Mouse (Mus musculus) heart, embryonic 16.5 days (tissue): ENCODE measurements around the gene Cadps2. TPM values are rescaled to one million over a fixed set of nuclear protein-coding genes. Genes with fewer than 3 reads are reported as not detected.

Experiments used
- ATAC-seq: fragments of 200-750 bp; cut with Nextera tagmentation; replicated peaks from 2 replicates; pipeline ENCODE4 v1.8.0; 2017; ENCODE audit warnings: moderate number of reproducible peaks; ENCODE audit not compliant: insufficient read depth, low FRiP score; ENCODE audit errors: extremely low read depth
- H3K27ac ChIP-seq: fragments of 300-500 bp; sonication (generic); 2 replicates; pipeline ENCODE4 v1.5.1; 2014; ENCODE audit warnings: mild to moderate bottlenecking, low read length, control low read depth, moderate library complexity
- H3K27me3 ChIP-seq: fragments of 300-500 bp; sonication (generic); 2 replicates; pipeline ENCODE4 v1.6.1; 2014; ENCODE audit warnings: low read length, mixed read lengths; ENCODE audit not compliant: control insufficient read depth, insufficient read depth
- H3K36me3 ChIP-seq: fragments of 300-500 bp; sonication (generic); 2 replicates; pipeline ENCODE4 v1.6.1; 2014; ENCODE audit not compliant: control insufficient read depth, insufficient read depth
- H3K4me1 ChIP-seq: fragments of 300-500 bp; sonication (generic); 2 replicates; pipeline ENCODE4 v1.6.1; 2014; ENCODE audit warnings: low read length, mixed read lengths; ENCODE audit not compliant: control insufficient read depth, insufficient read depth
- H3K4me2 ChIP-seq: fragments of 300-500 bp; sonication (generic); 2 replicates; pipeline ENCODE4 v1.6.1; 2014; ENCODE audit warnings: low read depth, mild to moderate bottlenecking, control low read depth, low read length
- H3K4me3 ChIP-seq: fragments of 300-500 bp; sonication (generic); 2 replicates; pipeline ENCODE4 v1.5.1; 2014; ENCODE audit warnings: mild to moderate bottlenecking, control low read depth, low read length
- H3K9ac ChIP-seq: fragments of 300-500 bp; sonication (generic); 2 replicates; pipeline ENCODE4 v1.6.1; 2014; ENCODE audit warnings: low read length, control low read depth
- H3K9me3 ChIP-seq: fragments of 300-500 bp; sonication (generic); replicated peaks from 2 replicates; pipeline ENCODE4 v1.6.1; 2016; ENCODE audit warnings: low read length; ENCODE audit not compliant: control insufficient read depth
- WGBS: fragments of 180-500 bp; shearing (Covaris S2); extraction: QIAGEN DNeasy Blood & Tissue Kit; methylation state at CpG from one replicate; pipeline ENCODE4 v1.1.7; 2014; 5-methylcytosine and 5-hydroxymethylcytosine counted together
- polyA plus RNA-seq: library from polyadenylated mRNA; unstranded; fragments of >200 nt; fragmentation: Nextera tagmentation; extraction: Ambion mirVana; gene quantifications from 2 replicates; pipeline ENCODE4 v1.2.1, GENCODE M21; 2015

Gene Cadps2
- polyA plus RNA-seq, 1 experiment from 2014 or later = 1.3 TPM

- Histone ChIP-seq H3K4me3 (no peak overlapping the region), H3K27ac (no peak overlapping the region), H3K36me3 (no peaks in the 10 kb centered on the region), H3K4me2 (no peak overlapping the region), H3K4me1 (no peaks in the 10 kb centered on the region; the same call in 1 of the 2 replicates), H3K9ac (no peak overlapping the region), H3K27me3 (no peaks in the 10 kb centered on the region), H3K9me3 (no peaks in the 10 kb centered on the region)
- 0 out of 2 replicates have a peak, but pooled peaks have one; percentile 37 for ATAC-seq
- 62% methylated on average over 7 of the region's 7 CpGs for WGBS
Measured at GRCm38 (mm10) chr6:23647627-23648247, 191.5 kb downstream of the Cadps2 start.

DNA sequence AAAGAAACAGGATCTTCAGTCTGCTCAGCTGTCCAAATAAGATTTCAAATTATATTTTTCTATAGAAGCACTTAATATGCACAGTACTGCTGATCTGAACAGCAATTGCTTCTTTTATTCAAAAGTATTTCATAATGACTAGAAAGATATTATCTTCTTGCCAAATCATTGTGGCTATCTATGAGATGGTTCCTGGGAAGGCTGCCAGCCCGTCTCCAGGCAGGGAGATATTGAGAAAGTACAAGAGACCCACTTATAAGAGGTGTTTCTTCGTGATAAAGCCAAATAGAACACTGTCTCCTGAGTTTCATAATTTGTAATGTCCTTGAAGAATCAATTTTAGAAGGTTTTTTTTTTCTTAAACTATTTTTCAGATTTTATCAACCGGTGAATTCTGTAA lies 202.1 kb downstream of the Cadps2 start:
- H3K4me2 ChIP-seq = no peak overlapping the region
- H3K4me3 ChIP-seq = no peak overlapping the region
- no peaks in the 10 kb centered on the region for H3K9me3 ChIP-seq
- no peaks in the 10 kb centered on the region for H3K27me3 ChIP-seq
- no peak overlapping the region for H3K9ac ChIP-seq
- 60% methylated on average over 3 of the region's 3 CpGs for WGBS
- no peaks in the 10 kb centered on the region for H3K36me3 ChIP-seq
- no peak overlapping the region for H3K27ac ChIP-seq
- H3K4me1 ChIP-seq = no peaks in the 10 kb centered on the region
- no peak for ATAC-seq

- WGBS = 83% methylated on average over 3 of the region's 3 CpGs
- Histone ChIP-seq H3K9ac (no peak overlapping the region), H3K9me3 (no peaks in the 10 kb centered on the region), H3K4me2 (no peak overlapping the region), H3K36me3 (no peaks in the 10 kb centered on the region), H3K4me1 (peaks cover 2% of the 10 kb centered on the region; the same call in 1 of the 2 replicates), H3K4me3 (no peak overlapping the region), H3K27ac (no peak overlapping the region), H3K27me3 (no peaks in the 10 kb centered on the region)
- ATAC-seq = no peak
Measured at GRCm38 (mm10) chr6:23635208-23635607, 204.0 kb downstream of the Cadps2 start.

DNA sequence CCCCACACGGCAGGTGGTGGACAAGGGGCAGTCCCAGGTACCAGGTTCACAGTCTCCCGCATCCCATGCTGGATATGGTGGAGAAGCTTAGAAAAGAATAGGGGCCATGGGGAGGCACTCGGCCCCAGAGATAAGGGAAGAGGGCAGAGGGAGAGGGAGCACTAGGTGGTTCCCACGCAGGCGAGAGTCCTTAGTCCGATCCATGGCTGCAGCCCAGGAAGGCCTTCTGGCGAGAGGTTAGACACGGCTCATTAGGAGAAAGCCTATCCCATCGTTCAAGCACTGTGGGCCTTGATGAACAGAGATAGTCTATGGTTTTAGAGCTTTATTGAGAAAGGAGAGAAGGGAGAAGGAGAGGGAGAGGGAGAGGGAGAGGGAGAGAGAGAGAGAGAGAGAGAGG lies 205.2 kb downstream of the Cadps2 start:
- Histone ChIP-seq H3K27ac (no peak overlapping the region), H3K4me2 (no peak overlapping the region), H3K36me3 (no peaks in the 10 kb centered on the region), H3K4me3 (no peak overlapping the region), H3K4me1 (peaks cover 3% of the 10 kb centered on the region; the same call in 1 of the 2 replicates), H3K27me3 (no peaks in the 10 kb centered on the region), H3K9me3 (no peaks in the 10 kb centered on the region), H3K9ac (no peak overlapping the region)
- no peak for ATAC-seq
- 82% methylated on average over 9 of the region's 9 CpGs for WGBS

DNA sequence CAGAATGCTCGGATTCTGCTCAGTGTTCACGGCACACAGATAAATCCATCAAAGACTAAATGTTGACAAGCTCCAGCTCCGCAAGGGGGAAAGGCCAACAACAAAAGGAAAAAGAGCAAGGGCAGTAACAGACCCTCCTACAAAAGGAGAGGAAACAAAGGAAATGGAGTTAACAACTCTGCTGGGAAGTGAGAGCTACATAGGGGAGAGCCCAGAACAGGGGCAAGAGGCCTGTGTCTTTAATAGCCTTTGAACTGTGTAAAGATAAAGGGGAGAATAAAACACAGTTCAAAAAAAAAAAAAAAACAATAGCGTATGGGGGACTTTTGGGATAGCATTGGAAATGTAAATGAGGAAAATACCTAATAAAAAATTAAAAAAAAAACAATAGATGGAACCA lies 208.8 kb downstream of the Cadps2 start:
- Histone ChIP-seq H3K27me3 (no peaks in the 10 kb centered on the region), H3K27ac (no peak overlapping the region), H3K4me3 (no peak overlapping the region), H3K9me3 (no peaks in the 10 kb centered on the region), H3K9ac (no peak overlapping the region), H3K4me1 (peaks cover 3% of the 10 kb centered on the region; the same call in 1 of the 2 replicates), H3K36me3 (no peaks in the 10 kb centered on the region), H3K4me2 (no peak overlapping the region)
- WGBS = 20% methylated on average over 4 of the region's 4 CpGs
- ATAC-seq = no peak

DNA sequence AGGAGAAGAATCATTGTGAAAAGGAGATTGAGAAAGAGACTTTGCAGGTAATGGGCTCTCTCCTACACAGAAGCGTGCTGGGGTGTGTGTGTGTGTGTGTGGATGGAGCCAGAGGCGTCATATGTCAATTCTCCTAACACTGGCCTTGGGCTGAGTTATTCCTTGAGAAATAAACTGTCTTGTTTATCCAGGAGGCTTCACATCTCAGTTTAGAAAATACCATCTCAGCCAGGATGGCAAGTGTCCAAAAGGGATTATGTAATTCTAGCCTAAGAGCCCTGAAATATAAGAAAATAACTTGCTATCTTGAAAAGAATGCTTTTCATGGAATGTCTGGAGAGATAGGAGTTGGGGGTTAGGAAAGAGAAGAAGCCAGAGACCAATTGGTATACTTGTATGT lies 264.1 kb downstream of the Cadps2 start:
- H3K27me3 ChIP-seq = no peaks in the 10 kb centered on the region
- no peaks in the 10 kb centered on the region for H3K9me3 ChIP-seq
- no peaks in the 10 kb centered on the region for H3K4me1 ChIP-seq
- no peak overlapping the region for H3K9ac ChIP-seq
- H3K4me2 ChIP-seq = no peak overlapping the region
- no peak overlapping the region for H3K27ac ChIP-seq
- H3K4me3 ChIP-seq = no peak overlapping the region
- H3K36me3 ChIP-seq = no peaks in the 10 kb centered on the region
- 58% methylated on average over 2 of the region's 2 CpGs for WGBS
- ATAC-seq = no peak

DNA sequence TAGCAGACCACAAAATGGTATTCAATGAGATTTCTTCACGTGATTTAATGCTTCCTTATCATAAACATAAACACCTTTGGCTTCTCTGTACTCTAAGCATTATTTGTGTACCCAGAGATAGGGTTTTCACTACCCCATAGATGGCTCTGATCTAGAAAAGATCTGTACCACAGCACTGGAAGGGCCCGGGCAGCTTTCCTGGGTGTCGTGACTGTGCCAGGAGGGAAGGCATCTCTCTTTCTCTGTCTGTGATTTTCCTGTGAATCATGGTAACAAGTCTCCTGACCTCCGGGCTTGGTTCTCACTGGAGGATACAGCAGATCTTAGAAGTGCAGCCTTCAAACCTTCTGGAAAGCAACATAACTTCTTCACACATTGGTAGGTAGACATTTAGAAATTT lies 265.5 kb downstream of the Cadps2 start:
- Histone ChIP-seq H3K27me3 (no peaks in the 10 kb centered on the region), H3K9me3 (no peaks in the 10 kb centered on the region), H3K27ac (no peak overlapping the region), H3K9ac (no peak overlapping the region), H3K4me1 (no peaks in the 10 kb centered on the region), H3K36me3 (no peaks in the 10 kb centered on the region), H3K4me3 (no peak overlapping the region), H3K4me2 (no peak overlapping the region)
- 79% methylated on average over 4 of the region's 4 CpGs for WGBS
- ATAC-seq = no peak

GRCm38 (mm10) chr6:23572401-23572800 lies 266.8 kb downstream of the Cadps2 start:
- Histone ChIP-seq H3K36me3 (no peaks in the 10 kb centered on the region), H3K9me3 (no peaks in the 10 kb centered on the region), H3K4me2 (no peak overlapping the region), H3K4me1 (no peaks in the 10 kb centered on the region), H3K4me3 (no peak overlapping the region), H3K27ac (no peak overlapping the region), H3K27me3 (no peaks in the 10 kb centered on the region), H3K9ac (no peak overlapping the region)
- 73% methylated on average over 4 of the region's 4 CpGs for WGBS
- no peak for ATAC-seq

DNA sequence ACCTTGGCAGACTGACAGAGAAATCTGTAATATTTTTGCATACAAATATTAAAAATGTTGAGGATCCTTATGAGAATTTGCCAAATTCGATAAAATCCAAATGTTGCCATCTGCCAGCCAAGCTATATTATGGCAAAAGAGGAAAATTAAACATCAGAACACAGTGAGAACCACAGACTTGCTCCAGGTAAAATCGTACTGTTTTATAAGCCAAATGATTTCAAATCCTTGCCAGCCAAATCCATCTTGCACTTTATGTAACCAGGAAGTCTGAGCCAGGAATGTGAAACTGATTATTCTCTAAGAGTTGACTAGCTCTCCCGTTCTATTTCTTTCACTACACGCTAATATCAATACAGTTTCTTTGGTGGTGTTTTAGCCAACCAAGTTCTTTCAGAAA lies 269.5 kb downstream of the Cadps2 start:
- 72% methylated on average over 4 of the region's 4 CpGs for WGBS
- H3K4me2 ChIP-seq = no peak overlapping the region
- H3K36me3 ChIP-seq = no peaks in the 10 kb centered on the region
- H3K9ac ChIP-seq = no peak overlapping the region
- H3K4me3 ChIP-seq = no peak overlapping the region
- H3K27me3 ChIP-seq = no peaks in the 10 kb centered on the region
- ATAC-seq = no peak
- H3K9me3 ChIP-seq = no peaks in the 10 kb centered on the region
- H3K27ac ChIP-seq = no peak overlapping the region
- no peaks in the 10 kb centered on the region for H3K4me1 ChIP-seq
